Mouse (Mus musculus) left cerebral cortex, adult 18-20 months (tissue): ENCODE data around the gene Rhox4c. TPM values are rescaled to one million over a fixed set of nuclear protein-coding genes. Genes with fewer than 3 reads are reported as not detected.
"Not testable (repeated sequence)": the region's sequence is repeated elsewhere in the genome, so short reads cannot be mapped to it uniquely, and the experiment has no call there.

Source experiments
- DNase-seq, 2 experiments: peaks; one replicate each; pipeline ENCODE4 v3.0.0; 2021 to 2022; ENCODE audit warnings: low spot score in 2 of 2, mixed read lengths in 1 of 2
- long read RNA-seq, 2 experiments: library from polyadenylated mRNA; stranded (forward); transcript quantifications; one replicate each; pipeline ENCODE4 v2.0.0; 2021
- total RNA-seq, 2 experiments: library from RNA; stranded (reverse); gene quantifications; 2 replicates each; pipeline ENCODE4 v1.2.3; 2021

The Rhox4c gene
- total RNA-seq: not detected
- long read RNA-seq, experiment 1: 0 reads
- long read RNA-seq, experiment 2: 0 reads

DNA sequence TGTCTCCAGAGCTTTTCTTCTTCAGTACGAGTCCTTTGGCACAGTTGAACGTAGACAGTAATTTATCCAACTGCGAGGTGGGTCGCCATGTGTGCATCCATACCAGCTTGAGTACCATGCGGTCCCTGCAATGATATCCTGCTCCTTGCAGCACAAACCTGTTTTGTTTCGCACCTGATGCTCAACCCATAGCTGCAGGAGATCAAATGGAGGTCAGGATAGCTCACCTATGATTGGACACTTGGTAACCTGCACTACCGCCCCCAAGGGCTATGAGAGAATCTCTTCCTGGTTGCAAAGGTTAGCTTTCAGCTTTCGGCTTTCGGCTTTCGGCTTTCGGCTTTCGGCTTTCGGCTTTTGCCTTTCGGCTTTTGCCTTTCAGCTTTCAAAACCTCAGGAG lies at the start of gene Rhox4c:
Gene Rhox4c (plus strand): TSS at position 301 of the 400 bp plus-strand sequence.
- not testable (repeated sequence) for DNase-seq

DNA sequence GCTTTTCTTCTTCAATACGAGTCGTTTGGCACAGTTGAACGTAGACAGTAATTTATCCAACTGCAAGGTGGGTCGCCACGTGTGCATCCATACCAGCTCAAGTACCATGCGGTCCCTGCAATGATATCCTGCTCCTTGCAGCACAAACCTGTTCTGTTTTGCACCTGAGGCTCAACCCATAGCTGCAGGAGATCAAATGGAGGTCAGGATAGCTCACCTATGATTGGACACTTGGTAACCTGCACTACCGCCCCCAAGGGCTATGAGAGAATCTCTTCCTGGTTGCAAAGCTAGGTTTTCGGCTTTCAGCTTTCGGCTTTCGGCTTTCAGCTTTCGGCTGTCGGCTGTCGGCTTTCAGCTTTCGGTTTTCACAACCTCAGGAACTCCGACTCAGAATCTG lies 47.9 kb upstream of the Rhox4c start, which contains the start of gene Rhox4b:
Gene Rhox4b (plus strand): TSS at position 301 of the 400 bp plus-strand sequence.
- not testable (repeated sequence) for DNase-seq

DNA sequence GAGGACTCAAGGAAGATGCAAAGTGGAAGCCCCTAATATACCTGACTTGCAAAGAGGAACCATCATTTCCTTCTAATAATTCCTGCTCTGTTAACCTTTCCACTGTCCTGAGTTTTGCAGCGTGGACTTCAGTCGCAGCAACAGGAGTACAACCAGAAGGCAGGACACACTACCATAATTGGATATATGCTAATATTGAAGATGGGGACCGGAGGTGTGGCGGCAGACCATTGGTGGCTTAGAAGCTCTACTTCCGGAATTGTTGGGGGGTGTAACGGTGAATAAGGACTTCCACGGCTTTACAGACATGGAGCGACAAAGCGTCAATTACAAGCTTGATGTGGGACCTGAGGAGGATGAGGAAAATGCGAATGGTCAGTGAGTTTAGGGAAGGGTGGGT lies 26.8 kb upstream of the Rhox4c start, which contains the start of gene Rhox2c:
Gene Rhox2c (plus strand): TSS at position 301 of the 400 bp plus-strand sequence.
- DNase-seq: not testable (repeated sequence)

DNA sequence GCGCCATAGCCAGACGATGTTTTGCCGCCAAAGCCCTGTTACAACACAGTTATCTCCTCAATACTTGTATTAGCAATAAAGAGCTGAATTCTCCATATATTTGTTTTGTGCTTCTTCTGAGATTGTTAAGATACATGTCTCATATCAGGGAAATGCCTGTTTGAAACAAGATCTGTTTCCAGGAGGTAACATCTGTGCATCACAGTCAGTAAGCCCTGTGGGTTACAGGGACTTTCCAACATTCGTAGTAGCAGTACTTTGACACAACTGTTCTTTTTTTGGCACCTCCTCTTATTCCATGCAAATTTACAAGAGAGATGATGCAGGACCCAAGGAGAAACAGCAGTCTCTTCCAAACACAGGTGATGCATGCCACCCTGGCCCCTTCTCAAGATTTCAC lies 21.9 kb upstream of the Rhox4c start, which contains the start of gene Rhox3c:
Gene Rhox3c (plus strand): TSS at position 301 of the 400 bp plus-strand sequence.
- not testable (repeated sequence) for DNase-seq

DNA sequence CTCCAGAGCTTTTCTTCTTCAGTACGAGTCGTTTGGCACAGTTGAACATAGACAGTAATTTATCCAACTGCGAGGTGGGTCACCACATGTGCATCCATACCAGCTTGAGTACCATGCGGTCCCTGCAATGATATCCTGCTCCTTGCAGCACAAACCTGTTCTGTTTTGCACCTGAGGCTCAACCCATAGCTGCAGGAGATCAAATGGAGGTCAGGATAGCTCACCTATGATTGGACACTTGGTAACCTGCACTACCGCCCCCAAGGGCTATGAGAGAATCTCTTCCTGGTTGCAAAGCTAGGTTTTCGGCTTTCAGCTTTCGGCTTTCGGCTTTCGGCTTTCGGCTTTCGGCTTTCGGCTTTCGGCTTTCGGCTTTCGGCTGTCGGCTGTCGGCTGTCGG lies 33.9 kb downstream of the Rhox4c start, which contains the start of gene Rhox4d:
Gene Rhox4d (plus strand): TSS at position 301 of the 400 bp plus-strand sequence.
- DNase-seq: not testable (repeated sequence)

DNA sequence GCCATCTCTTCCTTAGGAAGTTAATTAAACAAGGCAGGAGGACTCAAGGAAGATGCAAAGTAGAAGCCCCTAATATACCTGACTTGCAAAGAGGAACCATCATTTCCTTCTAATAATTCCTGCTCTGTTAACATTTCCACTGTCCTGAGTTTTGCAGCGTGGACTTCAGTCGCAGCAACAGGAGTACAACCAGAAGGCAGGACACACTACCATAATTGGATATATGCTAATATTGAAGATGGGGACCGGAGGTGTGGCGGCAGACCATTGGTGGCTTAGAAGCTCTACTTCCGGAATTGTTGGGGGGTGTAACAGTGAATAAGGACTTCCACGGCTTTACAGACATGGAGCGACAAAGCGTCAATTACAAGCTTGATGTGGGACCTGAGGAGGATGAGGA lies 50.0 kb downstream of the Rhox4c start, which contains the start of gene Rhox2e:
Gene Rhox2e (plus strand): TSS at position 301 of the 400 bp plus-strand sequence.
- DNase-seq: not testable (repeated sequence)

Other genes starting within 250 kb of the Rhox4c start
- gene Rhox2a, start 235.4 kb upstream of the Rhox4c start, total RNA-seq: not detected
- gene Rhox3a, start 230.4 kb upstream of the Rhox4c start, total RNA-seq: not detected
- gene Rhox4a, start 215.0 kb upstream of the Rhox4c start, total RNA-seq: not detected
- gene Rhox3a2, start 100.3 kb upstream of the Rhox4c start, total RNA-seq: not detected
- not detected for gene Rhox4a2, start 89.5 kb upstream of the Rhox4c start, total RNA-seq
- gene Rhox2b, start 68.3 kb upstream of the Rhox4c start, total RNA-seq: not detected
- gene Rhox4b, start 47.8 kb upstream of the Rhox4c start, total RNA-seq: not detected
- gene Rhox2c, start 26.7 kb upstream of the Rhox4c start, total RNA-seq: not detected
- gene Rhox3c, start 21.8 kb upstream of the Rhox4c start, total RNA-seq: not detected
- gene Rhox2d, start 13.1 kb downstream of the Rhox4c start, total RNA-seq: not detected
- not detected for gene Rhox4d, start 34.0 kb downstream of the Rhox4c start, total RNA-seq
- gene Rhox2e, start 50.1 kb downstream of the Rhox4c start, total RNA-seq: not detected
- not detected for gene Rhox3e, start 61.7 kb downstream of the Rhox4c start, total RNA-seq
- not detected for gene Rhox4e, start 77.1 kb downstream of the Rhox4c start, total RNA-seq
- gene Rhox2f, start 91.1 kb downstream of the Rhox4c start, total RNA-seq: not detected
- not detected for gene Rhox3f, start 100.7 kb downstream of the Rhox4c start, total RNA-seq
- gene Rhox4f, start 127.4 kb downstream of the Rhox4c start, total RNA-seq: not detected
- gene Rhox3g, start 148.3 kb downstream of the Rhox4c start, total RNA-seq: not detected
- not detected for gene Rhox2g, start 163.1 kb downstream of the Rhox4c start, total RNA-seq
- not detected for gene Rhox4g, start 171.0 kb downstream of the Rhox4c start, total RNA-seq
- not detected for gene Rhox3h, start 188.4 kb downstream of the Rhox4c start, total RNA-seq
- not detected for gene Rhox2h, start 192.9 kb downstream of the Rhox4c start, total RNA-seq